Mouse (Mus musculus) left cerebral cortex, postnatal 4 days (tissue): Measurements from ENCODE around the gene Mc3r. TPM values are rescaled to one million over a fixed set of nuclear protein-coding genes. Genes with fewer than 3 reads are reported as not detected.

ENCODE experiments used
- DNase-seq: peaks from one replicate; pipeline ENCODE4 v3.0.0-alpha.2; 2022
- intact Hi-C: fragments of 180-260 bp; cut with DNase I; formaldehyde crosslinking; loops from one replicate; pipeline ENCODE4 v1.15.1; 2025
- total RNA-seq, 2 experiments: library from RNA; stranded (reverse); gene quantifications; 2 replicates each; pipeline ENCODE4 v1.2.3; 2021

Gene Mc3r
- total RNA-seq, 2 experiments from 2014 or later, result 0.18 TPM

DNA sequence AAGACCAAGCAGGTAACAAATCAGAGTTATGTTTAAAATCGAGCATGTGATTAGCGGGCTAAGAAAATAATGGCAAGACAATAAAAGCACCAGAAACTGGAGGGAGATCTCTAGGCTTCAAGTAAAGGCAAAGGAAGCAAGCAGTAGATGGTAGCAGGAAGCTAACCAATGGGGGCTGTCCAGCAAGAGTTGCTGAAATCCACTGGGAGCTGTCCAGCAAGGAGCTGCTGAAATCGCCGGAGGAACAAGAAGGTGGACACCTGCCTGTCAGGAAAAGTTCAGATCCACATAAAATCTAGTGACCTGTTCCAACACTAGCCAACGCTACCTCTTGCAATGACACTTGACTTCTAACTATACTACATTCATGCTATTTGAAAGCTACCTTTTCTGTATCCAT lies 7.3 kb upstream of the Mc3r start:
- DNase-seq, result no peak

GRCm38 (mm10) chr2:172245497-172245896 lies 2.8 kb upstream of the Mc3r start:
- intact Hi-C loops, result no loop called here
- DNase-seq, result no peak

More for the DNA sequence above, 7.3 kb upstream of the Mc3r start:
- intact Hi-C loops, result no loop called here

GRCm38 (mm10) chr2:172249336-172249735 lies 1.0 kb downstream of the Mc3r start:
- peak; percentile 22 for DNase-seq
- intact Hi-C loops, result no loop called here

DNA sequence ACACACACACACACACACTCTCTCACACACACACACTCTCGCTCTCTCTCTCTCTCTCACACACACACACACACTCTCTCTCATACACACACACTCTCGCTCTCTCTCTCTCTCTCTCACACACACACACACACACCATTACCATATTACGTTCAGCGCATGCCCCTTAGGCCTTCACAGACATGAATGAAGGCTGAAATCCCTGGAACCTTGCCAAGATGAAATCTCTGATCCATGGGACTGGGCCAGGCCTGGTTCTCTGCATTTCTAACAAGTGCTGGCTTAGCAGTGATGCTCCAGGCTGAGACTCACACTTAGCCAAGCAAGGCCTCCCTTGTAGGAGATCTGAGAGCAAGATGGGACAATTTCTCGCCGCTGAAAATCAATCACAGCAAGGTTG lies 8.1 kb downstream of the Mc3r start:
- intact Hi-C loops, result no loop called here
- DNase-seq, result peak; percentile 43

DNA sequence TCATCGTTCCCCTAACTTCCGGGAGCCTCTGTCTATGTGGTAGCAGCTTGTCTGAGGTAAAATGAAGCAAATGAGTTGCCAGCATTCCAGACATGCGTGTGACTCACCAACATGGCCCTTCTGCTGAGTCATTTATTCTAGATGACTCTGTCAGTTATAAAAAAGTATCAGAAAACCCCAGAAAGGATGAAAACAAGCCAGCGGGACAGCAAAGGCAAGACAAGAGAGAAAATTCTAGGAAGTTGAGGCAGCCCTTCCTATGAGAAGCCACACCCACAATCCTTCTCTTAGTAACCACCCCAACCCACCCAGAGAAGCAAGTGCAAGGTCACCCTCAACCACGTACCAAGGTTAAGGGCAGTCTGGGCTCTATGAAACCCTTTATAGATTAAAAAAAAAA lies 8.7 kb downstream of the Mc3r start:
- no peak for DNase-seq

GRCm38 (mm10) chr2:172257471-172258065 lies 9.3 kb downstream of the Mc3r start:
- DNase-seq, result no peak
- intact Hi-C loops, result no loop called here

More for the DNA sequence above, 8.7 kb downstream of the Mc3r start:
- intact Hi-C loops, result no loop called here

DNA sequence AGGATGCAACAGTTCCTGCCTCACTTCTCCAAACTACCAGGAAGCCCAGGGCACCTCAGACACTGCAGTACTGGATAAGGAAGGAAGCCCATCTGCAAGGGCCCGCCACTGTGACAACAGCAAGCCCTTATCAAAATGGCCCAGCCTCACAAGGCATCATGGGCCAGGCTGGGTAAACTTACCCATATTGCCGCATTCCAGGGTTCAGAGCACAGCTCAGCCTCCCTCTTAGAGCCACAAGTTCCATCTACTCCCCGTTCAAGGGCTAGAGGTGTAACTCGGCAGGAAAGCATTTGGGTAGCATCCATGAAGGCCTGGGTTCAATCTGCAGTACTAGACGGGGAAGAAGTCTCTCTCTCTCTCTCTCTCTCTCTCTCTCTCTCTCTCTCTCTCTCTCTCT lies 11.8 kb downstream of the Mc3r start:
- DNase-seq, result no peak
- intact Hi-C loops, result loop anchor here (10.0 kb wide), 1 partner anchor 55 kb away; no protein-coding TSS in a partner anchor

- intact Hi-C loops, result loop anchor here (10.0 kb wide), 1 partner anchor 53 kb away; no protein-coding TSS in a partner anchor
Measured at GRCm38 (mm10) chr2:172261441-172261840, 13.1 kb downstream of the Mc3r start.

GRCm38 (mm10) chr2:172263216-172263615 lies 14.9 kb downstream of the Mc3r start:
- DNase-seq, result no peak
- intact Hi-C loops, result loop anchor here (10.0 kb wide), 1 partner anchor 52 kb away; no protein-coding TSS in a partner anchor

More at GRCm38 (mm10) chr2:172261441-172261840, 13.1 kb downstream of the Mc3r start:
- no peak for DNase-seq

DNA sequence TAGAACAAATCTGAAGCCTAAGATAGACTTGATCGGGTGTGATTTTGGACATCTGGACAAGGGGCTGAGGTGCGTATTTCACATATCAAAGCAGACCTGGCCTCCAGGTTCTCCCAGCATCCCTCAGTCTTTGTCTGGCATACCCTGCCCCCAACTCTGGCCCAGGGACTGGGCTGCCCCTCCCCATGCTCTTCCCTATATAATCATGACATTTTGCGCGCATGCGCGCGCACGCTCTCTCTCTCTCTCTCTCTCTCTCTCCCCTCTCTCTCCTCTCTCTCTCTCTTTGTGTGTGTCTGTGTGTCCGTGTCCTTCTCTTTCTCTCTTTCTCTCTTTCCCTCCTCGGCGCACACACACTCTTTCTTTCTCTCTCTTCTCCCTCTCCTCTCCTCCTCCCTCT lies 21.6 kb downstream of the Mc3r start:
- intact Hi-C loops, result loop anchor here (10.0 kb wide), 1 partner anchor 45 kb away; no protein-coding TSS in a partner anchor

GRCm38 (mm10) chr2:172270485-172270944 lies 22.2 kb downstream of the Mc3r start:
- no peak for DNase-seq
- intact Hi-C loops, result no loop called here

More for the DNA sequence above, 21.6 kb downstream of the Mc3r start:
- no peak for DNase-seq

DNA sequence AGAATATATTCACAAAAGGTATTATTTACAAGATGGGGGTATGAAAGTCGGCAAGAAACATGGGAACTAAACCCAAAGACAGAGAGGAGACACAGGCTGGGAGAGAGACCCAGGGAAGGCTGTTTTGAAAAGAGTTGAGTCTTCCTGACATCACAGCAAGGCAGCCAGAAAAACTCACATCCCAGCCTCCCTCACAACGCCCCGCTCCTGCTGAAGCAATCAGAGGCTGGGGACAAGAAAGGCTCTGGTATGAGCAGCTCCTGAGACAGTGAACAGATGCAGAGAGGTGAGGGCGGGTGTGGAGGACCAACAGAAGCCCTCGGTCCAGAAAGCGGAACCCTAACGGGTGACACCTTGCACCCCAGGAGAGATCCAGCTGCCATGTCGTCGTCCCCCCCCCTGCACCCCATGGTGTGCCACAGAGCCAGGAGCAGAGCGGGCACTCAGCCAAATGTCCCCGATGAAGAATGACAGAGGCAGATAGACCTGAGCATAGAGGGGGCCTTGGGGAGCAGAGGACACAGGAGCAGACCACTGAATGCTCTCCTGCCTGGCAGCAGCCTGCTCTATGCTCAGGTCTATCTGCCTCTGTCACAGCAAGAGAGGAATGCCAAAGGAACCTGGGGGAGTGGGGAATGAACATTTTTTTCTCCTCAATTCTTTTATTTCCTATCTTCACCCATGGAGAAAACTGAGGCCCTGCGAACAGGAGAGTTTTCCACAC lies 22.8 kb downstream of the Mc3r start:
- intact Hi-C loops, result no loop called here
- no peak for DNase-seq

DNA sequence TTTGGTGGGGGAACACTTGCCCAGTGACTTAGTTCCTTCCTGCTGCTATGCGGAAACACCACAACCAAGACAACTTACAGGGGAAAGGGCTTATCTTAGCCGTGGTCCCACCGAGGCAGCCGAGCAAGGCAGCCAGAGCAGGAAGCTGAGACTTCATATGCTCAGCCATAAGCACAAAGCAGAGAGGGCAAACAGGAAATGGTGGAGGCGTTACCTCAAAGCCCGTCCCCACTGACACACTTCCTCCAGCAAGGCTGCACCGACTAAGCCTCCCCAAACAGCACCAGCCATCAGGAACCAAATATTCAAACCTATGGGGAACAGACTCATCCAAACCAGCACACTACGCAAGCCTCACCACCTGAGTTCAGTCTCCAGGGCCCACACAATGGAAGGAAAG lies 26.4 kb downstream of the Mc3r start:
- DNase-seq, result no peak
- intact Hi-C loops, result no loop called here

GRCm38 (mm10) chr2:172276155-172276554 lies 27.9 kb downstream of the Mc3r start:
- intact Hi-C loops, result no loop called here
- DNase-seq, result no peak

DNA sequence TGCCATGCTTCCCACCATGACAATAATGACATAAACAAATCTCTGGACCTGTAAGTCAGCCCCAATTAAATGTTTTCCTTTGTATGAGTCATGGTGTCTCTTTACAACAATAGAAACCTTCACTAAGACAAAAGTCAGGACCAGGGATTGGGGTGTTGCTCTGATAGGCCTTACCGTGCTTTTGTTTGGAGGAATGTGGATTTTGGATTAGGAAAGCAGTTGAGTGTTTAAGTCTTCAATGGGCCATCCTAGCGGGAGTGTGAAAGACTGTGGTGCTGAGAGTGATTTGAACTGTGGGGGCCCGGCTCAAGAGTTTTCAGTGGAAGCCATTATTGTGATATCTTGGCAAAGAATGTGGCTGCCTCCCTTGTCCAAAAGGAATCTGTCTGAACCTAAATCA lies 30.7 kb downstream of the Mc3r start:
- no peak for DNase-seq
- intact Hi-C loops, result no loop called here

GRCm38 (mm10) chr2:172282071-172282710 lies 33.9 kb downstream of the Mc3r start:
- intact Hi-C loops, result no loop called here

DNA sequence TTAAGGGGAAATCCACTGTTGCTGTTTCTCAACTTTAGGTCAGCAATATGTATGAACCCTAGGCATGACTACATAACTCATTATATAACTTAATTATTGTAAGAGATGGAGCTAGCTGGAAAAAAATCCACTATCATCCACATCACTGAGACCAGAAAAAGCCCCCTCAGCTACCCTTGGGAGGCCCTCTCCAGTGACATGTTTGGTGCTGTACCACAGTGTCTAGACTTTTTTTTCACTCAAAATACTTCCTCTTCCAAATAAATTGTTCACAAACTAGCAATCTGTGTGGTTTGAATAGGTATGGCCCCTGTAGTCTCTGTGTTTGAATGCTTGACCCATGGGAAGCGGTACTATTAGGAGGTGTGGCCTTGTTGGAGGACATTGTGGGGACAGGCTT lies 39.4 kb downstream of the Mc3r start:
- no peak for DNase-seq
- intact Hi-C loops, result no loop called here

More at GRCm38 (mm10) chr2:172282071-172282710, 33.9 kb downstream of the Mc3r start:
- DNase-seq, result peak; percentile 93

- intact Hi-C loops, result no loop called here
- DNase-seq, result no peak
Measured at GRCm38 (mm10) chr2:172288965-172289364, 40.7 kb downstream of the Mc3r start.

DNA sequence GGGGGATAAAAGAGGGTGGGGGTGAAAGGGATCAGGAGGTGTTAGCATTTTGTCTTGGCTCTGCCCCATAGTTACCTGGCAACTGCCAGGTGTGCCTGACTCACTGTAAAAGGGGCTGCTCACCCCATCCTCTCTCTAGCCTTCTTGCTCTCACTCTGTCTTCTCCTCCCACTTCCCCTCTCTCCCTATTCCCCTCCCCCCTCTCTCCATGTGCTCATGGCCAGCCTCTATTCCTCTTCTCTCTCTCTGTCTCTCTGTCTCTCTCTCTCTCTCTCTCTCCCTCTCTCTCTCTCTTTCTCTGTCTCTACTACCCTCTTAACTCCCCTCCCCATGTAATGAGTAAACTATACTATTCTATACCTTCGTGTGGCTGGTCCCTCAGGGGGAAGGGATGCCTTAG lies 41.3 kb downstream of the Mc3r start:
- no peak for DNase-seq
- intact Hi-C loops, result no loop called here

DNA sequence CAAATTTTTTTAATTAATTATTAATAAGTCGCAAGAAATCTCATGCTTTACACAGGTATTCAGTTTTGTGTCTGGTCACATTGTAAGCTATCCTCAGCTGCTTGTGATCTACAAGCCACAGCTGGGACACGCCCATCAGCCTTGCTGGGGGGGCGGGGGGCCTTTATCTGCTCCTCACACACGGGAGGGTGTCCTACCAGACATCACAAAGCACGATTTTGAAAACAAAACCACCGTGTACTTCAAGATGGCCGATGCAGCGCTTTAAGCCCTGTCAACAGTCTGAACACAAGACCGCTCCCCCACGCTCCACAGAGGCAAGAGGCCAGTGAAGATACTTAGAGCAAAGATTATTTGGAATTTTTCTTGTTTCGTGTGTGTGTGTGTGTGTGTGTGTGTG lies 42.2 kb downstream of the Mc3r start:
- intact Hi-C loops, result no loop called here
- no peak for DNase-seq

GRCm38 (mm10) chr2:172291025-172291424 lies 42.7 kb downstream of the Mc3r start:
- intact Hi-C loops, result no loop called here
- DNase-seq, result no peak
